Mouse (Mus musculus) cortical plate, adult 2 months (tissue): ENCODE measurements at regions not wholly inside any gene's neighbourhood (a gene's known extent, or its start where the extent isn't known, plus 50 kb on each side); places are given as distances from the start of the nearest gene placed in this dataset.

ENCODE experiments used
- CTCF ChIP-seq: fragments of 200-500 bp; IDR thresholded peaks from 2 replicates; pipeline ENCODE4 v1.5.1; 2011; ENCODE audit warnings: mild to moderate bottlenecking, control low read depth, low read length; ENCODE audit not compliant: insufficient read depth; ENCODE audit errors: extremely low read depth
- POLR2A ChIP-seq: fragments of 200-500 bp; IDR thresholded peaks from 2 replicates; pipeline ENCODE4 v1.6.1; 2011; ENCODE audit warnings: mild to moderate bottlenecking, low read length, control low read depth; ENCODE audit not compliant: insufficient read depth; ENCODE audit errors: extremely low read depth

DNA sequence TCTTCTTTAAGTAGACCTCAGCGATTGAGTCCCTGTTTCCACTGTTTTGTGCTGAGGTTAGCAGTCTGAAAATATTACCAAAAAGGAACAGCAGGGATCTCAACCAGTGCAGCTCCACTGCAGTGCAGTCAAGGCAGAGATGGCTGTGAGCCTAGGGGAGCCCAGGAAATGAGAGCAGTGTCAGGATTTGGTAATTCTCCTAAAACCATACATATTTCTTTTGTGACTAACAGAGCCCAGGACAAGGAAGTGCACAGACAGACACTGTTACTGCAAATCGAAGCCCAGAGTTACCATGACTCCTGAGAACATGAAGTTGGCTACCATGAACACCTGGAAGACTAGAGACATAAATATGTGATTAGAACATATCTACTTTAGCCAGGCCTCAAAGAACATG is 189.3 kb downstream of the Ankrd16 start:
- no peak for TF ChIP-seq CTCF
- no peak for TF ChIP-seq POLR2A
